In genomic region chr12:69642877-69643276, GRCm38 (mm10) we compare ENCODE assay signal across 21 mouse cellular contexts.
"Had no signal": no experiment of that assay in that cellular context is flagged by ENCODE, and none has a peak within 500 bp of the region (broad histone marks: within the 10 kb centered on the region; RNA-seq: fewer than 3 reads in every experiment).

No protein-coding gene starts in this region.

- H3K9me3 ChIP-seq: intestine, embryonic 15.5 days; limb, embryonic 12.5 days; limb, embryonic 15.5 days; liver, embryonic 15.5 days; midbrain, embryonic 12.5 days; midbrain, embryonic 15.5 days; neural tube, embryonic 12.5 days; neural tube, embryonic 15.5 days had no signal

- H3K4me1 ChIP-seq: intestine, embryonic 15.5 days; limb, embryonic 12.5 days; limb, embryonic 15.5 days; midbrain, embryonic 12.5 days; midbrain, embryonic 15.5 days; neural tube, embryonic 12.5 days had no signal

- H3K27me3 ChIP-seq: intestine, embryonic 15.5 days; limb, embryonic 12.5 days; limb, embryonic 15.5 days; liver, embryonic 15.5 days; midbrain, embryonic 12.5 days; midbrain, embryonic 15.5 days; neural tube, embryonic 12.5 days; neural tube, embryonic 15.5 days had no signal

- DNase-seq: kidney, postnatal 4 days; left cerebral cortex, postnatal 4 days; lung, embryonic 14.5 days; right cerebral cortex, adult 18-20 months; right cerebral cortex, postnatal 14 days; right cerebral cortex, postnatal 4 days; thymus, adult 2 months; thymus, postnatal 14 days; thymus, postnatal 4 days had no signal

- H3K27ac ChIP-seq: intestine, embryonic 15.5 days; limb, embryonic 12.5 days; limb, embryonic 15.5 days; liver, embryonic 15.5 days; macrophage; midbrain, embryonic 12.5 days; midbrain, embryonic 15.5 days; neural tube, embryonic 12.5 days; neural tube, embryonic 15.5 days; stomach, postnatal 0 days had no signal

- H3K4me2 ChIP-seq: intestine, embryonic 15.5 days; limb, embryonic 12.5 days; limb, embryonic 15.5 days; liver, embryonic 15.5 days; lung, embryonic 14.5 days; midbrain, embryonic 12.5 days; midbrain, embryonic 15.5 days; neural tube, embryonic 12.5 days; neural tube, embryonic 15.5 days had no signal

- H3K4me3 ChIP-seq: intestine, embryonic 15.5 days; limb, embryonic 12.5 days; limb, embryonic 15.5 days; liver, embryonic 15.5 days; midbrain, embryonic 12.5 days; midbrain, embryonic 15.5 days; neural tube, embryonic 12.5 days; neural tube, embryonic 15.5 days had no signal

- ATAC-seq: hindbrain, embryonic 16.5 days; intestine, embryonic 15.5 days; lung, postnatal 0 days; midbrain, embryonic 15.5 days had no signal

- H3K9ac ChIP-seq: intestine, embryonic 15.5 days; limb, embryonic 12.5 days; limb, embryonic 15.5 days; liver, embryonic 15.5 days; lung, embryonic 14.5 days; midbrain, embryonic 12.5 days; midbrain, embryonic 15.5 days; neural tube, embryonic 12.5 days; neural tube, embryonic 15.5 days had no signal
